Mouse (Mus musculus): ENCODE results near the gene Nfib. TPM values are rescaled to one million over a fixed set of nuclear protein-coding genes. Genes with fewer than 3 reads are reported as not detected.

Nfib gene
- polyA plus RNA-seq, 1 experiment from 2014 or later: 113 TPM

DNA sequence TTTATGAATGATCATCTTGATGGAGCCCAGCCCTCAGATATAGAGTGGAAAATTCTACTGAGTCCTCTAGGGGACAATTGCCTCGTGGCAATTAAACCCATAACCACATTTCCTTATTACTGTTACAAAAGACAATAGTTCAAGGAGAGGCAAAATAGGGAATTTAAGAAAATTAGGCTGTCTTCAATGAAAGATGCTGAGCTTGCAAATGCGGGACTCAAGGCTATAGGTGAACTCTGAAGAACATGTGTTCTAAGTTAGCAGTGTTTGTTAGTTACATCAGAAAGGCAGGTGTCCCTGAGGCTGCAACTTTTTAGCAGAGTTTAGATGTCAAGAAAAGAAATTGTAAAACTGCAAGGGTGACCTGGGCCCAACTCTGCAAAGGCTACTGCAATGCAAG lies 307.3 kb downstream of the Nfib start:
- H3K36me3 ChIP-seq: no peaks in the 10 kb centered on the region
- peaks cover 52% of the 10 kb centered on the region for H3K4me1 ChIP-seq
- 86% methylated on average over 2 of the region's 2 CpGs for WGBS

DNA sequence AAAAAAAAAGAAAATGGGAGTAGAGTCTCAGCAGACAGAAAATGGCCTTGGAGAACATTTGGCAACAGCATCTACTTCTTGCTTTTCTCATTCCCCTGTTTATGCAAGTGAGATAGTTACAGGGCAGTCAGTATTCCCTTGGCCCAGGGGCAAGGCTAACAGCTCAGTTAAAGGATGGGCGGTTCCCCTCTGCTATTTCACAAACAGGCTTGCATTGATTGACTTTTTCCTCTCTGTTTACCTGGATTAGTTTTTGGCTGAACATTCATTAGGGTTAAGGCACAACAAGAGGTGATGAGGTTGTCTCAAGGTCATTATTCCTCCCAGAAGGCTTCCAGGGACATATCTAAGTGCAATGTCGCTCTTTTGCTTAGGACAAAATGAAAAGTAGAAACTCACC lies 308.7 kb downstream of the Nfib start:
- 77% methylated on average over 2 of the region's 2 CpGs for WGBS
- ATAC-seq (ENCODE audit: borderline replicate concordance, extremely low read depth, low FRiP score, low TSS enrichment): no peak
- peaks cover 56% of the 10 kb centered on the region for H3K4me1 ChIP-seq
- no peaks in the 10 kb centered on the region for H3K9me3 ChIP-seq
- H3K27me3 ChIP-seq: no peaks in the 10 kb centered on the region
- H3K36me3 ChIP-seq: no peaks in the 10 kb centered on the region
- no peak overlapping the region for H3K9ac ChIP-seq
- H3K4me3 ChIP-seq: no peak overlapping the region
- H3K4me2 ChIP-seq: no peak overlapping the region
- H3K27ac ChIP-seq: 0 out of 2 replicates have a peak overlapping the region, but pooled peaks have one; percentile 9

More for the DNA sequence above, 307.3 kb downstream of the Nfib start:
- Histone ChIP-seq H3K27me3 (no peaks in the 10 kb centered on the region), H3K9me3 (no peaks in the 10 kb centered on the region), H3K4me2 (no peak overlapping the region), H3K9ac (no peak overlapping the region), H3K27ac (no peak overlapping the region; the same call in 1 of the 2 replicates), H3K4me3 (no peak overlapping the region)
- ATAC-seq (ENCODE audit: borderline replicate concordance, extremely low read depth, low FRiP score, low TSS enrichment): no peak

DNA sequence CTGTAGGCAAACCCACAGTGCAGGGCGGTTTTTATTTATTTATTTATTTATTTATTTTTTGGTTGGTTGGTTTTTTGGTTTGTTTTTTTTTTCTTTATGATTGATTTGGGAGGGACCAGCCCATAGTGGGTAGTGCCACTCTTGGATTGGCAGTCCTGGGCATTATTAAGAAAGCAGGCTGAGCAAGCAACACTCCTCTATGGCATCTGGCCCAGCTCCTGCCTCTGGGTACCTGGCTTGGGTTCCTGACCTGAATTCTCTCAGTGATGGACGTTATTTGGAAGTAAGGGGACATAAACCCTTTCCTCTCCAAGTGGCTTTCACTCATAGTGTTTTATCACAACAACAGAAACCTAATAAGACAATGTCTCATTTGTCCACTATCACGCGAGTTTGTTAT lies 309.5 kb downstream of the Nfib start:
- no peaks in the 10 kb centered on the region for H3K27me3 ChIP-seq
- peaks cover 56% of the 10 kb centered on the region for H3K4me1 ChIP-seq
- no peak overlapping the region for H3K4me3 ChIP-seq
- H3K9ac ChIP-seq: no peak overlapping the region
- no peaks in the 10 kb centered on the region for H3K36me3 ChIP-seq
- ATAC-seq (ENCODE audit: borderline replicate concordance, extremely low read depth, low FRiP score, low TSS enrichment): no peak
- H3K9me3 ChIP-seq: no peaks in the 10 kb centered on the region
- WGBS: 76% methylated on average over 4 of the region's 4 CpGs
- H3K4me2 ChIP-seq: no peak overlapping the region
- no peak overlapping the region for H3K27ac ChIP-seq

DNA sequence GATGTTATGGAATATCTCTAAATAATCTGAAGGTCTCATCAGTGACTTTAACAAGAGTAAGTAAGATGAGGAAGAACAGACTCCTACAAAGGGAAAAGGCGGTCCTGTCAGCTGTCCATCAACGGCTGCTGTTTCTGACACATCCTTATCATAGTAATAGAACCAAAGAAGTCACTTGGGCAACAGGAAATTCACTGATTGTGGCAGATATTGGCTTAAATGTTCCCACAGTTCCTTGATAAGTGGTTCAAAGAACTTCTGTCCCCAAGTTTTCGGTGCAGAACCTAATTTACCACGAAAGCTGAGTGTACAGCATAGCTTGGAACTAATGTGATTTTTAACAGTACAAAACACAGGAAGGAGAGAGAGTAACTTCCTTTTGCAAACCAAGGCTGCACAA lies 311.2 kb downstream of the Nfib start:
- ATAC-seq (ENCODE audit: borderline replicate concordance, extremely low read depth, low FRiP score, low TSS enrichment): no peak

DNA sequence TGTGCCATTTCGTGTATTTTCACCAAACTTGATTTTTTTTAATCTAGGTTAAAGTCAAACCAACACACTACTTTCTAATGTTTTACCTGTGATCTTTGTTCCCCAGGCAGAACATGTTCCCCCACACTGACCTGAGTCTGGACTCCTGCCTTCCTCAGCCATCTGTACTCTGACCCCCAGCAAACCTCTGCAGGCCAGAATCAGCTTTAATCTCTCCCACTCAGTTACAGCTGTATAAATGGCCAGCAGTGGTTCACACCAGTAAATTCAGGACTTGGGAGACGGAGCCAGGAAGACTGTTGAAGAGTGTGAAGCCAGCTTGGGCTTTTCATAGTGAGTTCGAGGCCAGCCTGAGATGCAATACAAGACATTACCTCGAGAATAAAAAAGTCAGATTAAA lies 312.5 kb downstream of the Nfib start:
- H3K4me3 ChIP-seq: no peak overlapping the region
- H3K9me3 ChIP-seq: no peaks in the 10 kb centered on the region
- H3K9ac ChIP-seq: no peak overlapping the region
- 67% methylated on average over 4 of the region's 4 CpGs for WGBS
- peak overlapping the region; percentile 74 for H3K27ac ChIP-seq
- no peaks in the 10 kb centered on the region for H3K27me3 ChIP-seq
- no peak for ATAC-seq (ENCODE audit: borderline replicate concordance, extremely low read depth, low FRiP score, low TSS enrichment)
- 0 out of 2 replicates have a peak, but pooled peaks cover 6% of the 10 kb centered on the region for H3K36me3 ChIP-seq
- H3K4me2 ChIP-seq: no peak overlapping the region
- peaks cover 43% of the 10 kb centered on the region for H3K4me1 ChIP-seq

More for the DNA sequence above, 311.2 kb downstream of the Nfib start:
- no peak overlapping the region for H3K4me3 ChIP-seq
- H3K27me3 ChIP-seq: no peaks in the 10 kb centered on the region
- H3K4me2 ChIP-seq: no peak overlapping the region
- H3K36me3 ChIP-seq: 0 out of 2 replicates have a peak, but pooled peaks cover 5% of the 10 kb centered on the region
- WGBS: 57% methylated on average over 4 of the region's 4 CpGs
- H3K9ac ChIP-seq: no peak overlapping the region
- peaks cover 49% of the 10 kb centered on the region for H3K4me1 ChIP-seq
- no peaks in the 10 kb centered on the region for H3K9me3 ChIP-seq
- no peak overlapping the region for H3K27ac ChIP-seq

DNA sequence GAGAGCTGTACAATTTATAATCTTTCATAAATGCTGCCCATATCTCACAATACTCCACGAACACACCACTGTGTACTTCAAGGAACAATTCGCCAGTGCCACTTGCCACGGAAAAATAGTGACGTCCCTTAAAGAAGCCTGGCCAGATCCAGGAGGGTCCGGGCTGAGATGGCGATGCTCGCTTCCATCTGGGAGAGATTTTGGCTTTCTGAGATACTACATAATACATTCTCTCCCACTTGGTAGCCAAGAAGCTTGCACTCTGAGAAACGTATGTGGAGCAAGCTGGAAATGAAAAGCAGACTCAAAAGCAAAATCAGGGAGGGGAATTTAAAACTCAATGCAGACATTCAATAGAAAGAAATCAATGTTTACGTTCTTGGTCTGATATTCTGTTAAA lies 313.1 kb downstream of the Nfib start:
- H3K9me3 ChIP-seq: no peaks in the 10 kb centered on the region
- H3K4me2 ChIP-seq: no peak overlapping the region
- WGBS: 53% methylated on average over 9 of the region's 9 CpGs
- no peak overlapping the region for H3K4me3 ChIP-seq
- H3K27ac ChIP-seq: peak overlapping the region; percentile 74
- H3K4me1 ChIP-seq: peaks cover 42% of the 10 kb centered on the region
- no peaks in the 10 kb centered on the region for H3K27me3 ChIP-seq
- ATAC-seq (ENCODE audit: borderline replicate concordance, extremely low read depth, low FRiP score, low TSS enrichment): no peak
- no peak overlapping the region for H3K9ac ChIP-seq
- H3K36me3 ChIP-seq: 0 out of 2 replicates have a peak, but pooled peaks cover 6% of the 10 kb centered on the region

DNA sequence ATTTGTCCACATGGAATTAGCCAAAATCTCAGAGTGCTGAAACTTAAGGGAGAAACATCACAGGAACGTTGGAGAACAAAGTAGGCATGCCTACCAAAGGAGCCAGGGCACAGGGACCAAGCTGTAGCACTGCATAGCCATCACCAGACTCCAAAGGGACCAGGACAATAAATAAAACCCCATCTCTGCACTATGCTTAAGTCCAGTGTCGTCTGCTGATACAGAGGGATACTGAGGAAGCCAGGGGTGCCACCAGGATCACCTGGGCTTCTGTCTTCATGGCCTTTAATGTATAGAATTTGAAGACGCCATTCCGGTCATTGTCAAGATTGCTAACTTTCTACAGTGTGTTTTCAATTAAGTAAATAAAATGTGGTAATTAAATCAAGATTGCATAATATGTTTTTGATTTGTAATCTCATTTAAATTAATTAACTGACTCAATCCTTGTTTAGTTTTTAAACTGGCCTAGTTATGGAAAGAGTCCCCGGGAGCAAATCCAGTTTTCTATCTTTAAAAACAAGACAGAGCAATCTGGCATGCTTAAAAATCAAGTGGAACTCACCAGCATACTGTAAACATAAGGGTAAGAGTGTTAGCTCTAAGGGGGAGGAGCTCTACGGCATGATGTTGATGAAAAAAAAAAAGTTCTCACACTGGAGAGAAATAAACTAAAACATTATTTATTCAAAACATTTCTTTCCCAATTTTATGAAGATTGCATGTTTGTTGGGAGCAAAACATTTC lies 313.7 kb downstream of the Nfib start:
- WGBS: 49% methylated on average over 6 of the region's 6 CpGs

DNA sequence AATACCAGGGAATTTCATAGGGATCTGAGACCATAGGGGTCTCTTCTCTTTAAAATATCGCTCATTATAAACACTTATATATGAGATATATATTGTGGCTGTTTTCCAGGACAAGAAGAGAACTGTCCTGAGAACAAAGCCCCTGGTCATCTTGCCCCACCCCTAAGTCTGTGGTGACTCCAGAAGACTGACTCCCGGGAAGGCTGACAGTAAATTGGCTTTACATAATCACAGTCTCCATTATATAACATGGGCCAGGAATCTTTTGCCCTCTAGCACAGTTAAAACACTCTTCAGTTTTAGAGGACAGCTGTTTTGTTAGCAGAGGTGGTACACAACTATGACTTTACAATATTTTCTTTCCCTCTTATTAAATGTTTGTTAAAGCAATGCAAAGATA lies 315.0 kb downstream of the Nfib start:
- Histone ChIP-seq H3K36me3 (0 out of 2 replicates have a peak, but pooled peaks cover 6% of the 10 kb centered on the region), H3K4me3 (no peak overlapping the region), H3K4me2 (no peak overlapping the region), H3K9me3 (no peaks in the 10 kb centered on the region), H3K9ac (no peak overlapping the region), H3K27ac (no peak overlapping the region; the same call in 1 of the 2 replicates), H3K4me1 (peaks cover 55% of the 10 kb centered on the region), H3K27me3 (no peaks in the 10 kb centered on the region)
- ATAC-seq (ENCODE audit: borderline replicate concordance, extremely low read depth, low FRiP score, low TSS enrichment): no peak
- 55% methylated on average over 2 of the region's 2 CpGs for WGBS

More for the DNA sequence above, 313.7 kb downstream of the Nfib start:
- Histone ChIP-seq H3K4me1 (peaks cover 48% of the 10 kb centered on the region), H3K36me3 (0 out of 2 replicates have a peak, but pooled peaks cover 6% of the 10 kb centered on the region), H3K4me3 (no peak overlapping the region), H3K27ac (peak overlapping the region; percentile 74), H3K4me2 (no peak overlapping the region), H3K9ac (no peak overlapping the region), H3K9me3 (no peaks in the 10 kb centered on the region), H3K27me3 (no peaks in the 10 kb centered on the region)
- ATAC-seq (ENCODE audit: borderline replicate concordance, extremely low read depth, low FRiP score, low TSS enrichment): peak; percentile 71; the same call in 1 of the 2 replicates

DNA sequence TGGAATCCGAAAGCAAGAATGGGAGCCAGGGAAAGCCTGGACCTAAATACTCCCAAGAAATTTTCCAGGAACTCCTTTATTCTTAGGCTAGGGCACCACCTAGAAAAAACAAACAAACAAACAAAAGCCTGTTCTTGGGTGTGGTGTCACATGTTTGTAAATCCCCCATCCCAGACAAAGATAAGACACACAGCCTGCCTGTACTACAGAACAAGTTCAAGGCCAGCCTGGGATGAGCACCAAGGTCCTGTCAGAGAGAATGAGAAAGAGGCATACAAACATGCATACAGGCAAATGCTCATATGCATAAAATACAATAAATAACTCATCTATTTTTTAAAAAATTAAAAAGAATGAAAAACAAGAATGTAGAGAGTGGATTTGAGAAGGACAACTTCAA lies 315.7 kb downstream of the Nfib start:
- 93% methylated on average over 1 of the region's 1 CpGs for WGBS
- H3K9me3 ChIP-seq: no peaks in the 10 kb centered on the region
- H3K27ac ChIP-seq: no peak overlapping the region
- no peak for ATAC-seq (ENCODE audit: borderline replicate concordance, extremely low read depth, low FRiP score, low TSS enrichment)
- H3K27me3 ChIP-seq: no peaks in the 10 kb centered on the region
- H3K36me3 ChIP-seq: 0 out of 2 replicates have a peak, but pooled peaks cover 6% of the 10 kb centered on the region
- H3K4me2 ChIP-seq: no peak overlapping the region
- H3K4me1 ChIP-seq: peaks cover 60% of the 10 kb centered on the region
- no peak overlapping the region for H3K9ac ChIP-seq
- H3K4me3 ChIP-seq: no peak overlapping the region

DNA sequence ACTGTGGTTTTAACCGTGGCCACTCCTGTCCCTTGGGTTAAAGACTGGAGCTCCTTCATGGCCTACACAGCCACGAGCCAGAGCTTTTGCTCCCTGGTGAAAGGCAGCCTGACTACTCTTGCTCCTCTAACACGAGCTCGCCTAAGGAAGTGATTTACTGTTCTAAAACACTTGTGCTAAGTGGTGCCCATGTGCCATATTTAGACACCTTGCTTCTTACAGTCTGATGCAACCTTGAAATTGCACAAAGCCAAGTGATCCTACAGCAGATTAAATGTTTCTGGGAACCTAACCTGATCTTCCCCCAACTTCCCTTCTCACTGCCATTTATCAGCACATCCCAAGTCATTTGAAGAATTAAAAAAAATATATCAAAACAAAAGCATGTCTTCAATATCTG lies 317.9 kb downstream of the Nfib start:
- Histone ChIP-seq H3K9ac (no peak overlapping the region), H3K27ac (peak overlapping the region; percentile 1), H3K9me3 (no peaks in the 10 kb centered on the region), H3K36me3 (0 out of 2 replicates have a peak, but pooled peaks cover 6% of the 10 kb centered on the region), H3K27me3 (no peaks in the 10 kb centered on the region), H3K4me2 (no peak overlapping the region), H3K4me1 (peaks cover 60% of the 10 kb centered on the region), H3K4me3 (no peak overlapping the region)
- no peak for ATAC-seq (ENCODE audit: borderline replicate concordance, extremely low read depth, low FRiP score, low TSS enrichment)
- WGBS: 72% methylated on average over 4 of the region's 4 CpGs

DNA sequence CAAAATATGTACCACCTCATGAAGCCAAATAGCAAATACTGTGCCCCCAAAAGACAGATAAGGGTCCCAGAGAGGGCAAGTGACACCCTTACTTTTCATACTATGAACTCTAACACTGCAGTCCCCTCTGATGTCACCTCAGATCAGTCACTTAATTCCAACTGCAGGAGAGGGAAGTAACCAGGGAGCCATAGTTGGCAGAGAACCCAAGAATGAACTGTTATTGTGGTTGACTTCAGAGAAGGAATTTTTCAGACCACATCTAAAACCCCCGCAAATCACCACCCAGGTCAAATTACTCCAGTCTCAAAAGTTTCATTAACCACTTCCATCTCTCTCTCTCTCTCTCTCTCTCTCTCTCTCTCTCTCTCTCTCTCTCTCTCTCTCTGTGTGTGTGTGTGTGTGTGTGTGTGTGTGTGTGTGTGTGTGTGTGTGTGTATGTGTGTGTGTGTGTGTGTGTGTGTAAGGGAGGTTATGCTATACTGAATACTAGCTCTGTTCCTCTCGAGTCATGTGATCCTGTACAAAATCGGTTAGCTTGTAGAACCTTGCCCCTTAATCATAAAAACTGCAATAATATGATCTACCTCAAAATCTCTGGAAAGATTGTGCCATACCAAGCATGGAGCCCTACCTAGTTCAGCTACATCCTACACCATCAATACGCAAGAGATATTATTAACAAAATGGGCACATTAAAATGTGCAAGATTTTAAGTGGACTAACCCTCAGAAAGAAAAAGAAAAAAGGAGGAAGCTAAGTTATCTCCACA lies 319.1 kb downstream of the Nfib start:
- no peak for ATAC-seq (ENCODE audit: borderline replicate concordance, extremely low read depth, low FRiP score, low TSS enrichment)
- Histone ChIP-seq H3K36me3 (0 out of 2 replicates have a peak, but pooled peaks cover 6% of the 10 kb centered on the region), H3K9ac (no peak overlapping the region), H3K4me1 (peaks cover 48% of the 10 kb centered on the region), H3K27me3 (no peaks in the 10 kb centered on the region), H3K27ac (peak overlapping the region; percentile 48; the same call in 1 of the 2 replicates), H3K4me3 (no peak overlapping the region), H3K4me2 (no peak overlapping the region), H3K9me3 (no peaks in the 10 kb centered on the region)
- 61% methylated on average over 4 of the region's 4 CpGs for WGBS

DNA sequence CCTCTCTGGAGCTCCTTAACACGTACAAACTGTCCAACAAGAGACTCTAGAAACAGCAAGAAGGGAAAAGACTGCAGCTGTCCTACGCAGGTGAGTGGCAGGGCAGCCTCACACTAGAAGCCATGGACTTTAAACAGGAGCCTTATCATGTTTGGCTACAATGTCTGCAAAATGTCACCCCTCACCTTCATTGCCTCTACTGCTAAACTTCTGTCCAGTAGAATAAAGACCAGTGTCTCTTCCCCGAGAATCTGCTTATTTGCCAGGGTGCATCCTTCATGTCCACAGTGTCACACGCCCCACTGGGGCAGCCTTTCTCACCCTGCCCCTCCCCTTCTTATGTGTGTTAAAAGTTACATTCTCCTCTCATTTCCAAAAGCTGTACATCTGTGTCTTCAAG lies 319.9 kb downstream of the Nfib start:
- WGBS: 45% methylated on average over 4 of the region's 4 CpGs
- H3K36me3 ChIP-seq: peaks cover 10% of the 10 kb centered on the region; the same call in 1 of the 2 replicates
- no peaks in the 10 kb centered on the region for H3K9me3 ChIP-seq
- no peaks in the 10 kb centered on the region for H3K27me3 ChIP-seq
- H3K4me2 ChIP-seq: no peak overlapping the region
- H3K9ac ChIP-seq: no peak overlapping the region
- H3K4me3 ChIP-seq: no peak overlapping the region
- peaks cover 41% of the 10 kb centered on the region for H3K4me1 ChIP-seq
- no peak for ATAC-seq (ENCODE audit: borderline replicate concordance, extremely low read depth, low FRiP score, low TSS enrichment)
- H3K27ac ChIP-seq: peak overlapping the region; percentile 48

All from lung, embryonic 15.5 days (tissue).